Mouse (Mus musculus): ENCODE data around the gene Itgad. TPM values are rescaled to one million over a fixed set of nuclear protein-coding genes. Genes with fewer than 3 reads are reported as not detected.

Gene Itgad
- total and polyA plus RNA-seq, 2 experiments from 2014 or later: 0.05 to 0.39 TPM

DNA sequence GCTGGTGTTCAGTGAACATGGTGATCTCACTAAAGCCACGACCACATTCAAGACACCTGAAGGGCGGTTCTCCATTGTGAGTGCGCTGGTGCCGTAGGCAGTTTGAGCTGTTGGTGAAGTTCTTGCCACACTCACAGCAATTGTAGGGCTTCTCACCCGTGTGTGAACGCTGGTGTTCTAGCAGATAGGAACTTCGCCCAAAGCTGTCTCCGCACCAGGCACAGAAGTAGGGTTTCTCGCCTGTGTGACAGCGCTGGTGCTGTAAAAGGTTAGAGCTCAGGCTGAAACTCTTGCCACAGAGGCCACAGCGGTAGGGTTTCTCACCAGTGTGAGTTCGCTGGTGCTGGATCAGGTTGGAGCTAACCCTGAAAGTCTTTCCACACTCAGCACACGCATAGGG is 82.2 kb downstream of the Itgad start:
- no peak for TF ChIP-seq CTCF (IDR thresholded peaks at IDR 0.05; ENCODE audit: low read depth)
- Histone ChIP-seq H3K36me3 (ENCODE audit: insufficient read depth) (peaks cover 15% of the 10 kb centered on the region), H3K4me1 (ENCODE audit: insufficient read depth) (no peaks in the 10 kb centered on the region; the same call in 1 of the 2 replicates), H3K4me2 (ENCODE audit: low read depth) (no peak overlapping the region), H3K27ac (ENCODE audit: low read depth, low read length) (peak overlapping the region; percentile 98), H3K27me3 (ENCODE audit: insufficient read depth, low read length) (no peaks in the 10 kb centered on the region), H3K4me3 (ENCODE audit: low read depth, low read length) (no peak overlapping the region), H3K9ac (no peak overlapping the region), H3K9me3 (ENCODE audit: low read length) (no peaks in the 10 kb centered on the region)
- ATAC-seq: no peak
- 94% methylated on average over 13 of the region's 13 CpGs for WGBS
- DNase-seq: no peak

GRCm38 (mm10) chr7:128236856-128237592 is 82.8 kb downstream of the Itgad start, which contains the start of gene Armc5:
Armc5 (plus strand) TSS chr7:128237342.
- Histone ChIP-seq H3K4me3 (ENCODE audit: low read depth, low read length) (peak within 1 kb of the TSS; percentile 77), H3K36me3 (ENCODE audit: insufficient read depth) (peaks cover 15% of the 10 kb centered on the region), H3K27ac (ENCODE audit: low read depth, low read length) (peak within 1 kb of the TSS; percentile 98), H3K9me3 (ENCODE audit: low read length) (no peaks in the 10 kb centered on the region), H3K4me2 (ENCODE audit: low read depth) (peak within 1 kb of the TSS; percentile 77), H3K9ac (peak within 1 kb of the TSS; percentile 79), H3K27me3 (ENCODE audit: insufficient read depth, low read length) (no peaks in the 10 kb centered on the region), H3K4me1 (ENCODE audit: insufficient read depth) (no peaks in the 10 kb centered on the region; the same call in 1 of the 2 replicates)
- WGBS: 26% methylated on average over 37 of the region's 37 CpGs
- DNase-seq (peak; percentile 84), ATAC-seq (peak; percentile 16; the same call in 1 of the 2 replicates)
- peak; percentile 83 for TF ChIP-seq CTCF (IDR thresholded peaks at IDR 0.05; ENCODE audit: low read depth)

- TF ChIP-seq CTCF (IDR thresholded peaks at IDR 0.05; ENCODE audit: low read depth): no peak
- ATAC-seq (no peak), DNase-seq (no peak)
- peaks cover 16% of the 10 kb centered on the region for H3K36me3 ChIP-seq (ENCODE audit: insufficient read depth)
- no peaks in the 10 kb centered on the region for H3K9me3 ChIP-seq (ENCODE audit: low read length)
- H3K4me1 ChIP-seq (ENCODE audit: insufficient read depth): no peaks in the 10 kb centered on the region; the same call in 1 of the 2 replicates
- no peaks in the 10 kb centered on the region for H3K27me3 ChIP-seq (ENCODE audit: insufficient read depth, low read length)
- peak overlapping the region; percentile 79 for H3K9ac ChIP-seq
- peak overlapping the region; percentile 77 for H3K4me2 ChIP-seq (ENCODE audit: low read depth)
- H3K27ac ChIP-seq (ENCODE audit: low read depth, low read length): peak overlapping the region; percentile 98
- H3K4me3 ChIP-seq (ENCODE audit: low read depth, low read length): peak overlapping the region; percentile 77
- 1% methylated on average over 25 of the region's 25 CpGs for WGBS
Measured at GRCm38 (mm10) chr7:128237593-128237926, 83.4 kb downstream of the Itgad start.

DNA sequence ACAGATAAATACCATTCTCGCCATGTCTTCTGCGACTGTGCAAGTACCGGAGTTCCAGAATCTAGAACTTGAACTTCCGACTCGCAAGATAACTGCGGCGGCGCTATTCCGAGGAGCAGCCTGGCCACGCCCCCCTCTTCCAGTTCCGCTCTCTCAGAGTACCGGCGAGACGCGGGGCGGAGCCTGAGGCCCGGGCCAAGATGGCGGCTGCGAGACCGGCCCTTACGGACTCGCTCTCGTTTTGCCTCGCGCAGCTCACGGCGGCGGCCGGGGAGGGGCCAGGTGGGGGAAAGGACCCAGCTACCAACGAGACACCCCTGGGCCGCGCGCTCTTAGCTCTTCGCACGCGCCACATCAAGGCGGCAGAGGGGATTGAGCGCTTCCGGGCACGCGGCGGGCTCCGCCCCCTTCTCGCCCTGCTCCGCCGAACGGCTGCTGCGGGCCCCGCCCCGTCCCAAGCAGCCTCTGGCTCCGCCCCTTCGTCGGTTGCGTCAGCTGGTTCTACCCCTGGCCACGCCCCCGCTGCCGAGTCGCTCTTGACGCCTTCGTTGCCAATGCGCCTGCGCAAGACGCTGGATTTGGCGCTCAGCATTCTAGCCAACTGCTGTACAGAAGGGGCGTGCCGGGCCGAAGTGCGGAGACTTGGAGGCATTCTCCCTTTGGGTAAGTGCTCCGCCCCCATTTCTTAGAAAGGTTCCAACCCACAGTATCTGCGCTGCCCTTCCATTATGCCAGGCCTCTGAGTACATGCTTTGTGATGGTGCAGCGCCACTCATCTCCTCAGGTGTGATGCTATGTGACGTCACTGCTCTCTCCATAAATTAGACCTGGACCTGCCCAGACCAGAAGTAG is 84.0 kb downstream of the Itgad start, which contains the start of gene 9130023H24Rik:
Gene 9130023H24Rik, minus strand, starts transcription at position 105 of the 852 bp plus-strand sequence.
- Histone ChIP-seq H3K36me3 (ENCODE audit: insufficient read depth) (peaks cover 21% of the 10 kb centered on the region), H3K4me3 (ENCODE audit: low read depth, low read length) (peak within 1 kb of the TSS; percentile 77), H3K4me2 (ENCODE audit: low read depth) (peak within 1 kb of the TSS; percentile 77), H3K27ac (ENCODE audit: low read depth, low read length) (peak within 1 kb of the TSS; percentile 98), H3K4me1 (ENCODE audit: insufficient read depth) (no peaks in the 10 kb centered on the region; the same call in 1 of the 2 replicates), H3K9ac (peak within 1 kb of the TSS; percentile 79), H3K27me3 (ENCODE audit: insufficient read depth, low read length) (no peaks in the 10 kb centered on the region), H3K9me3 (ENCODE audit: low read length) (no peaks in the 10 kb centered on the region)
- ATAC-seq (peak; percentile 94), DNase-seq (peak; percentile 100)
- peak; percentile 62 for TF ChIP-seq CTCF (IDR thresholded peaks at IDR 0.05; ENCODE audit: low read depth)
- 2% methylated on average over 71 of the region's 72 CpGs for WGBS

DNA sequence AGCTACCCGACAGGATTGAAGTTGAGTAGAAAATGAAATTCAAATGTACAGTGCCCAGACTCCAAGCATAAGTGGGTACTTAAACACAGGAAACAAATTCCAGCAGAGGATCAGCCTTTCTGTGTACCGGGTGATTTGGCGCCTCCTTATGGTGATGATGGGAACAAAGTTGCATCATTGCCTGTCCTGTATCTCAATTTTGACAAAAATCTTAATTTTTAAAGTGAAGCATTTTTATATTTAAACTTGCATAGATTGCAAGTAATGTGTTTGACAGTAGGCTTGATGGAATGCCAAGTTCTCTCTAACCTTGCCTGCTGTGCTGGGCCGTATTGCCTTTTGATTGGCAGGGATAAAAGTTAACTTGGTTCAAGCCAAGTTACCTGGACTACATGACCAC is 84.8 kb downstream of the Itgad start:
- WGBS: 23% methylated on average over 4 of the region's 4 CpGs
- Histone ChIP-seq H3K36me3 (ENCODE audit: insufficient read depth) (peaks cover 23% of the 10 kb centered on the region), H3K9ac (no peak overlapping the region), H3K27ac (ENCODE audit: low read depth, low read length) (no peak overlapping the region), H3K4me1 (ENCODE audit: insufficient read depth) (no peaks in the 10 kb centered on the region; the same call in 1 of the 2 replicates), H3K27me3 (ENCODE audit: insufficient read depth, low read length) (no peaks in the 10 kb centered on the region), H3K9me3 (ENCODE audit: low read length) (no peaks in the 10 kb centered on the region), H3K4me2 (ENCODE audit: low read depth) (peak overlapping the region; percentile 77), H3K4me3 (ENCODE audit: low read depth, low read length) (peak overlapping the region; percentile 77; the same call in 1 of the 2 replicates)
- TF ChIP-seq CTCF (IDR thresholded peaks at IDR 0.05; ENCODE audit: low read depth): peak; percentile 51
- no peak for ATAC-seq
- DNase-seq: peak; percentile 35

GRCm38 (mm10) chr7:128240131-128240784 is 86.1 kb downstream of the Itgad start:
- H3K27me3 ChIP-seq (ENCODE audit: insufficient read depth, low read length): no peaks in the 10 kb centered on the region
- H3K9ac ChIP-seq: no peak overlapping the region
- H3K9me3 ChIP-seq (ENCODE audit: low read length): no peaks in the 10 kb centered on the region
- no peak overlapping the region for H3K27ac ChIP-seq (ENCODE audit: low read depth, low read length)
- no peaks in the 10 kb centered on the region; the same call in 1 of the 2 replicates for H3K4me1 ChIP-seq (ENCODE audit: insufficient read depth)
- no peak overlapping the region for H3K4me3 ChIP-seq (ENCODE audit: low read depth, low read length)
- H3K4me2 ChIP-seq (ENCODE audit: low read depth): no peak overlapping the region
- DNase-seq: no peak
- WGBS: 92% methylated on average over 27 of the region's 27 CpGs
- peaks cover 34% of the 10 kb centered on the region for H3K36me3 ChIP-seq (ENCODE audit: insufficient read depth)
- no peak for TF ChIP-seq CTCF (IDR thresholded peaks at IDR 0.05; ENCODE audit: low read depth)
- no peak for ATAC-seq

Measured in forebrain, postnatal 0 days (tissue).